Mouse (Mus musculus) cerebellum, postnatal 25 days (tissue): Measurements from ENCODE around the gene Tmem9b.

Source experiments
- DNase-seq, 2 experiments: peaks; one replicate each; pipeline ENCODE4 v3.0.0; 2021; ENCODE audit warnings: mixed read lengths in 2 of 2

The Tmem9b gene

DNA sequence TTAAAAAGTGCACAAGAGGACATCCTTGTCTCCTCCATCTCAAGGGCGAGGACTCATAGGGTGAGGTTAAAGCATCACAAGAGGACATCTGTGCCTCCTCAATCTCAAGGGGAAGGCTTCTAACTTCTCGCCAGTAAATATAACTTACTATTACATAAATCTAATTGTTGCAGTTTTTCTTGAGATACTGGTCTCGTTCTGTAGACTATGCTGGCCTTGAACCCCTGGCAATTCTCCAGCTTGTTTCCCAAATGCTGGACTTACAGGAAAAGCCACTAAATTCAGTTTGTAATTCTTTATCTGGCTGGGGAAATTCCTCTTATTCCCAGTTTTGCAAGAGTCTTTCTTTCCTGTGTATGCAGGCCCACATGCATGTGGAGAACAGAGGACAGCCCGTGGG, 17.9 kb downstream of the Tmem9b start:
- DNase-seq: no peak

DNA sequence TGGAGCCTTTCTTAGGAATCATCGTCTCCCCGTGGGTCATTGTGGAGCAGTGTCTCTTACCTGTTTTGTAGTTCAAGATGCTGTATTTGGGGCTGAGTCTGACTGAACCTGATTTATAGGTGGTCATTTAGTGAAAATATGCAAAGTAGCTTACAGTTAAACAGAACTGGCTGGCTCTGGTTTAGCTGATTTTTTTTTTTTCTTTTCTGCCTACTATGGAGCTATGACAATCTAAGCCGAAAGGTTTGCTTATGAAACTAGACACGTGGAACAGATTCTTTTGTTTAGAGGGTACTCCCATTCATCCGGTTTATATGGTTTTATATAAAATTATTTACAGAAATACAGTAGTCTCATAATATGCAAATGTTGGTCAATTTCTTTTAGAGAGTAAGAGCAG, 21.0 kb downstream of the Tmem9b start, which contains the start of gene Ascl3:
Ascl3 (minus strand) TSS at position 101 of the 400 bp plus-strand sequence.
- DNase-seq: no peak

DNA sequence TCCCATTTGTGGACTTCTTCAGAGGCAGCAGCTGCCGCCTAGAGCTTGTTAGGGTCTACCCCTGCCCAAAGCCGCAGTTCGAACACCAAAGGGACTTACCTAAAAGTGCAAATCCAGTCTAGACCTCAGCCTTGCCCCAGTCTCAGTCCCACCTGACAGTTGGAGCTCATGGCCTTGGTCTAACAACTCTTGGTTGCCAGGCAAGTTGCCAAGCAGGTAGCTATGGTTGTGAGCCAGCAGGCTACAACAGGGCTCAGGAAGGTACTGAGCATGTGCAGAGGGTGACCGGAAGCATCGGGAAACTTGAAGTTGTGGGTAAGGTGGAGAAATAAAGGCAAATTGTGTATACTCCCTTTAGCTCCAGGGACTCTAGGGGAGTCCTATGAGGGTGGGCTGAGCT, 29.0 kb downstream of the Tmem9b start, which contains the start of gene BC051019:
BC051019 (minus strand) TSS at position 154 of the 400 bp plus-strand sequence.
- no peak for DNase-seq

DNA sequence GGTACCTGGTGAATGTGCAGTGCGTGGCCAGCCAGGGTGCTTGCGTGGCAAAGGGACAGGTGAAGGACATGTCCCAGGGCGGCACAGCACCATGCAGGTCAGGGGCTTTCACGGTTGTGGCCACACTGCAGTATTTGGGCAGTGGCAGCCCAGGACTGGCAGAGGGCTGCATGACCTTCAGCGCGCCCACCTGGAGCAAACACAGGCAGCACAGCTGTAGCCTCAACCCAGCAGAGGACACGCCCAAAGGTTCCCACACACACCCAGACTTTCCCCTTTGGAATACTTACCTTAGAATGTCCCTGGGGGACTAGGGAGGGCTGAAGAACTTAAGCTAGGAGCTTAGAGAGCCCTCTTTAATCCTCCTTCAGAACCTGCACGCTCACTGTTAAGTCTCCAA, 29.6 kb downstream of the Tmem9b start:
- no peak for DNase-seq

DNA sequence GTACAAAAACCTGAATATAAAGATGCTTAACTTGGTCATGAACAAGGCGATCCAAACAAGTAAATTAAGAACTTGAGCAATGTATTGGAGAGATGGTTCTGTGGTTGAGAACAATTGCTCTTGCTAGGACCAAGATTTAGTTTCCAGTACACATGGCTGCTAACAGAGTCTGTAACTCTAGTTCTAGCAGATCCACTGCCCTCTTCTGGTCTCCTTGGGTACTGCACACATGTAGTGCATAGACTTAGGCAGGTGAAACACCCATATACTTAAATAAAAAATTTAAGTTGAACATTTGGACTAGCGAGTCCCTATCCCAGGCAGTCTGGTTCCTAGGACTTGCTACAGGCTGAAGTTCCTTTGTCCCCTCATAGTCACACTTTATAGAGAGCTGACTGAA, 30.1 kb downstream of the Tmem9b start:
- DNase-seq: no peak

DNA sequence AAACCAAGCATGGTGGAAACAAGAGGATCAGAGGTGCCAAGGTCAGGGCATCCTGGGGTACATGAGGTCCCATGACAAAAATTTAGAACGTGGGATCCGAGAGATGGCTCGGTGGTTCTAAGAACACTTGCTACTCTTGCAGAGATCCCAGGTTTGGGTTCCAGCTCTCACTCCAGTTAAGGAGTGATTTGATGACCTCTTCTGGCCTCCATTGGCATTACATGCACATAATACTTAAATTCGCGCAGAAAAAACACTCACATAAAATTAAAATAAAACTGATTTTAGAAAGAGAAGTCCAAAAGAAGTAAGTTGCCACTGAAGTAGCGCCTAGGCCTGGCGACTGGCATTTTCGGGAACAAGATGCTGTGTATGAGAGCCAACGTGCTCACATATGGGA, 33.4 kb downstream of the Tmem9b start:
- DNase-seq: peak in 1 of 2 experiments; percentile 58

DNA sequence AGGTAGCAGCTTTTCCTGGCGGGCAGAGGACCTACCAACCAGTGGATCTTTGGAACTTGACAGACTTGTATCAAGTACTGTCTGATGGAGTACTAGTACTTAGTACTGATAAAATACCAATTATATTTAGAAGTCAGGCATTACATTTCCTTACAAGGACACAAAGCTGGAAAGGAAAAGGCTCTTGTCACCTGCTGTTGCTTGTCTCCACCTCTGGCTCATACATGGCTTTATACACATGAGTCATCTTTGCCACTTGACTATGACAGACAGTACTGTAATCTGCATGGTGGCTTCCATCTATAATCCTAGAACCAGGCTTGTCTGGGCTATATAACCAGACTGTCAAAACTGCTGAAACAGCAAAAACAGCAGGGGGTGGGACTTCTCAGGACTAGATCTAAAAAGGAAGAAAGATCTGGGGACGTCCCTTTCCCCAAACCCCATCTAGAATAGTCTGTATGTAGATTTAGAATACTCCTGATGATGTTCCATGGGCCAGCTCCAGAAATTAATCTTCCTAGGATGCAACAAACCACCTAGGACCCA, 39.2 kb downstream of the Tmem9b start:
- DNase-seq: no peak

DNA sequence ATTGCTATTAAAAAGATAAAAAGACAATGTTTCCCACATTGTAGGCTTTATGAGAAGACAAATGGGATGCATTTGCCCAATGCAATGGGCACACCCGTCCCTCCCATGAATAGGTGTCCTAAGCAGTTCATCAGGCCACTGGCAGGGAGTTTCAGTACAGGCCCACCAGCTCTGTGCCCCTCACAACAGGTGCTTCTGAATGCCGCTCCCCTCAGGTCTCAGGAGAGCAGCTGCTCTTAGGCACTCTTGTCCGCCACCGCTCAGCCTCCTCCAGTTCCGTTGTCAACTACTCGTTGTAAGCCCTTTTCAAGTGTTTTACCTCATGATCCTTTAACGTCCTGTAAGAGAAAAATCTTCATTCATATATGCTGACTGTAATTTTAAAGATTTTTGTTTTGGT, 40.5 kb downstream of the Tmem9b start:
- no peak for DNase-seq

DNA sequence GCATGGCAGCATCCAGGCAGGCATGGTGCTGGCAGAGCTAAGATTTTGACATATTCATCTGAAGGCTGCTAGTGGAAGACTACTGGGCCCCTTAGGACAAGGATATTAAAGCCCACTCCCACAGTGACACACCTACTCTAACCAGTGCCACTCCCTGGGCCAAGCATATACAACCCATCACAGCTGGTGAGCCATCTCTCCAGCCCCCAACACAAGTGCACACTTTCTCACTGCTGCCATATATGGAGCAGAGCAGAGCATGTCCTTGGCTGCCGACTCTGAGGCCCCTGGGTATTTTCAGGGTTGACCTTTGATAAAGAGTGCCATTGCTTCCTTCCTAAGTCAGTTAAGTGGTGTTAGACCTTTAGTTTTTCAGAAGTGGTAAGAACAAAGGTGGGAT, 42.6 kb downstream of the Tmem9b start:
- no peak for DNase-seq

DNA sequence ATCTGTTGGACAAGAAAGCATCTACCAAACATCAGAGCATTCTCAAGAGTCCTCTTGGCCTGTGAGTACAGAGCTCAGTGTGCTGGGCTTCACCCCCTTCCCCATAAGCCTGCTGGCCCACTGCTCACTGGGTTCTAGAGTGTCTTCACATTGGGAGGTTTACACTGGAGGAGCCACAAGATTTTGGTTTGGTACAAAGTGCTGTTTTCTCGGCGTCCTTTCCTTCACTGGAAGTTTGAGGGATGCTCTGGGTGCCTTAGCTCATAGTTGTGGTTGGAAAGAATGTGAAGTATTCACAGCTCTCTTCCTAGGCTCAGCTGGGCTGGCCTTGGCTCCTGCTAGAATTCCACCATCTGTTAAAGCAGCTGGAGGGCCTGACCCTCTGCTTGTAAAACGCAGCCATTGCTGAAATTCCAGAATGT, 43.7 kb downstream of the Tmem9b start:
- no peak for DNase-seq

DNA sequence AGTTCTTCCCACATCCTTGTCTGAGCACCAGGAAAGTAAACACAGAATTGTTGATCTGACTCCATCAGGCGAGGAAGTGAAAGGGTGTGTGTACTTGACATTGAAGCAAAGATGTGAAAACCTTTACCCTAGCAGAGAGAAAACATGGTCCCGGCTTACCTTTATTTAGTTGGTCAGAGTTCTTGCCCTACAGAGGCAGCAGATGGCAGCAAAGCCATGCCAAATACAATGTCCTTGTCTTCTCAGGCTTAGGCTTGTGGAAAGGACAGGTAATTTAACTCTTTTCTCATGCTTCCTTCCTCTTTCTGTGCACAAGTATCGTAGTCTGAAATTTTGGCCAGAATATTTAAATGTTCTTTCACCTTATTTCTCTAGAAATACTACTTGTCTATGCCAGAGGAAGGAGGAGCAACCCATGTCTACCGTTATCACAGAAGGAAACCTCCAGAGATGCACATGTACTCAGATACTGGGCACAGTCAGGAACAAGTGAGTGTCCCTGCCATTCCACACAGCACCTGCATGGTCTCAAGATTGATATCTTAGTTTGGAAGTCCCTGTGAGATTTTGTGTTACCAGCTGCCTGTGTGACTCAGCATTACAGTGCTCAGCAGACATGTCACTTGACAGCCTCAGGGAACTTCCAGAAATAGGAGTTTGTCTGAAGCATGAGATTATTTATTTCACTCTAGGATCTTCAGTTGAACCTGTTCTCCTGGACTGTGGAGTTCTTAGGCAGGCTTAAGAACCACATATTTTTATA, 45.5 kb downstream of the Tmem9b start:
- peak; percentile 75 to 83 for DNase-seq

DNA sequence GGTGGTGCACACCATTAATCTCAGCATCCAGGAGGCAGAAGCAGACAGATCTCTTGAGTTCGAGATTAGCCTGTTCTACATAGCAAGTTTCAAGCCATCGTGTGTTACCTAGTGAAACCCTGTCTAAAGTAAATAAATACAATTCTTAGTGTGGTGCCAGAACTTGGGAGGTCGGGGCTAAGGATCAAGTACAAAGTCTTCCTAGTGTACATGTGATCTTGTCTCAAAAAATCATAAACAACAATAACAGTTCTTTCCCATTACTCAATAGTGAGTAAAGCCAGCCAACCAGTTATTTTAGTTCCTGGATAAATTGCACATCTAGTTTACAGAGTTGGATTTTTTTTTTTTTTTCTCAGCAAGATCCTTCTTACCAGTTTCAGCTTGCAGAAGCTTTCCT, 48.2 kb downstream of the Tmem9b start:
- DNase-seq: no peak

DNA sequence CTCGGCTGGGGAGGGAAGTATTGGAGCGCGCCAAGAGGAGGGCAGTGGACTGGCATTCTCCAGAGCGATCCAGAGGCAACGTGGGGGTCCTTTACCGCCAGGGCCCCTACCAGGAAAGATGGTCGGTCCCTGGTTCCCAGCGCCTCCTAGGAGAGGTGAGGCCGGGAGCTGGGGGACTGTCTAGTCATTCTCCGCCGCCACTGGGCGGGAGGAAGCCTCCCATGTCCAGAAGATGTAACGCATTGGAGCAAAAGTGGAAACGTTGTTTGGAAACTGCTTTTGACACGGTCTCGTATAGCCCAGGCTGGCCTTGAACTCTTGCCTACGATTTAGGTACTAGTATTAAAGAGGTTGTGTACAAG, 48.7 kb downstream of the Tmem9b start:
- no peak for DNase-seq

DNA sequence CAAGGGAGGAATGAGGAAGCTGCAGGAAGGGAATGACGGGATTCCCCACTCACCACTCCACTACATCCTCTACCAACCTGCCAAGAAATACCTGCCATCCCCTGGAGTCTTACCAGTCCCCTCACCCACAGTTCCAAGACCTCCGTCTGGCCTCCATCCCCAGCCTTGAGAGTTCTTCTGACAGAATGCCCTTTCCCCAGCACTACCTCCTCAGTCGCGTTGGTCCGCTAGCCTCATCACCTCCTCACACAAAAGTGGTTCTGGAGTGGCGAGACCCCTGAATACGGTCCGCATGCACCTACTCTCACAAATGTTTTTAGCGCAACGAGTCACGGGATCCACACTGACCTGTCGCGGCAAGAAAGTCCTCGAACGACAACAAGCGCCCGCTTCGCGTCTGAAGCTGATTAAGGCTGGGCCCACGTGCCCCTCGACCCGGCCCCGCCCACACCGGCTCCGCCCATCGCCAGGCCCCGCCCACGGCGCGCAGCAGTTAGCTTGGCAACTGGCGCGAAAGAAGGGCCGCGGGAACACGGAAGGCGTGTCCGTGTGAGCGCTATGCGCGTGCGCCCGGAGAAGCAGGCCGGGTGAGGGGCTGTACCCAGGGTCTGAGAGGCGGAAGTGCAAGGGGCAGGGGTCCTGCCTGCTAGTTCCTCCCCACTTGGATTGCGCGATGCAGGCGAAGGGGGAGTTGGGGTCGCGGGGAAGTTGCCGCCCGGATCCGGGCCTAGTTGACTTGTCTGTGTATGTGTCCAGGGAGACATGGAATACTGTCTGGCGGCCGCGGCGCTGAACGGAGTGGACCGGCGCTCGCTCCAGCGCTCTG, 49.3 kb downstream of the Tmem9b start, which contains the start of the genes St5 and Akip1:
St5 (minus strand) TSS at position 416 of the 826 bp plus-strand sequence.
Akip1 (plus strand) TSS at position 501 of the 826 bp plus-strand sequence.
- DNase-seq: peak; percentile 90 to 95

DNA sequence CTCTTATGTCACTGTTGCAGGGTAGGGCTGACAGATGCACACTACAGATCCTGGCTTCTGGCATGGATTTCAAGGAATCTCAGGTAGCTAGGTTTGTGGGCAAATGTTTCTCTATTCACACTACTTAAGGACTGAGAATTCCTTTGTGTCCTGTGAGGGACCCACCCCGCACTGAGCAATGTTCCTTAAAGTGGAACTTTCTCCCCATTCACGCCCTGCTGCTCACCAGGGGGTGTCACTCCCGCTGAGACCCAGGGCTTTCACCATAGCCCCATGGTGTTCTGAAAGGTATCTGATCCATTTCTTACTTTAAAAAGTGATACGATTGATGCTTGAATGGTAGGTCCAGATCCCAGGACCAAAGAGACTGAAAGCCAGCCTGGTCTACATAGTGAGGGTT, 50.0 kb downstream of the Tmem9b start:
- DNase-seq: peak in 1 of 2 experiments; percentile 32

DNA sequence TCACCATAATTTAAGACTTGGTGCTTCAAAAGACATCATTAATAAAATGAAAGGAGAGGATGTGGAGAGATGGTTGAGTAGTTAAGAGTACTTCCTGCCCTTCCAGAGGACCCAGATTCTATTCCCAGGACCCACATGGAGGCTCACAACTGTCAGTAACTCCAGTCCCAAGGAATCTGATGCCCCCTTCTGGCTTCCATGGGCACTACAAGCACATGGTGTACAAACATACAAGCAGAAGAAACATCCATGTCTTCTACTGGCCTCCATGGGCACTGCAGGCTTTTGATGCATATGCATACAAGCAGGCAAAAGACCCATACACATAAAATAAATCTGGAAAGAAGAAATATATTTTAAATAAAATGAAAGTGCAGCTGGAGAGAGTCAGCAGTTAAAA, 52.5 kb downstream of the Tmem9b start:
- no peak for DNase-seq

DNA sequence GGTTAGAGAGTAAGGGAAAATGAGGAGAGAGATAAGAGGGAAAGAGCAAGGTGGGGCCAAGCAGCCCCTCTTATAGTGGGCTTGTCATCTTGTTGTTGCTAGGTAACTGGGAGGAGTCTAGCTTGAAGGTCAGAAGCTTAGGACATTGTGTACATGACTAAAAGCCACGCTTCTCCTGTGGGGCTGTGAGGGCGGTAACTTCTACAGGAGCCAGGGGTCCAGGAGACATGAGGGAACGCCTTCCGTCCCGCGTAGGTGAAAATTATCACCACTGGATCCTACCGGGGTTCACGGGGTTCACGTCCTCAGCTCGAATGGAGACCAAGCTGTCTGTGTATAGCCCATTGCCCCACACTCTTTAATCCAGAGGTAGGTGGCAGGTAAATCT, 57.3 kb downstream of the Tmem9b start:
- DNase-seq: no peak

DNA sequence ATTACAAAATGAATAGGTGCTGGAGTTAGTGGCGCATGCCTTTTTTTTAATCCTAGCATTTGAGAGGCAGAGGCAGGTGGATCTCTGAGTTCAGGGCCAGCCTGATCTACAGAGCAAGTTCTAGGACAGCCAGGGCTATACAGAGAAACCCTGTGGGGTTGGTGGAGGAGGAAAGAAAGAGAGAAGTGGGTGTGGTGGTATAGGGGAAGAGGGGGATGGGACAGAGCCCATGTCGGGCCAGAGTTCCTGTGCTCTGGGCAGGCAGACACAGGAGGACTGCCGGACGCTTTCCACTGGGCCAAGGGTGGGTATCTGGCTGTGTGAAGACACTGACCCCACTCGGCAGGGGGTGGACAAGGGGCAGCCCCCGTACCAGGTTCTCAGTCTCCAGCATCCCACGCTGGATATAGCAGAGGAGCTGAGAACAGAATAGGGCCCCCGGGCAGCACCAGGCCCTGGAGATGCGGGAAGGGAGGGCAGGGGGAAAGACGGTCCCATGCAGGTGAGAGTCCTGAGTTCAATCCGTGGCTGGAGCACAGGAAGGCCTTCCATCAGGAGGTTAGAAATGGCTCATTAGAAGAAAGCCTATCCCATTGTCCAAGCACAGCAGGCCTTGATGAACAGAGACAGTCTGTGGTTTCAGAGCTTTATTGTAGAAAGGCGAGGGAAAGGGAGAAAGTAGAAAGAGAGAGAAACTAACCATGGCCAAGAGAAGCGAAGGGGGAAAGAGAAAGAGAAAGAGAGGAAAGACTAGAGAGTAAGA, 57.9 kb downstream of the Tmem9b start:
- DNase-seq: no peak

DNA sequence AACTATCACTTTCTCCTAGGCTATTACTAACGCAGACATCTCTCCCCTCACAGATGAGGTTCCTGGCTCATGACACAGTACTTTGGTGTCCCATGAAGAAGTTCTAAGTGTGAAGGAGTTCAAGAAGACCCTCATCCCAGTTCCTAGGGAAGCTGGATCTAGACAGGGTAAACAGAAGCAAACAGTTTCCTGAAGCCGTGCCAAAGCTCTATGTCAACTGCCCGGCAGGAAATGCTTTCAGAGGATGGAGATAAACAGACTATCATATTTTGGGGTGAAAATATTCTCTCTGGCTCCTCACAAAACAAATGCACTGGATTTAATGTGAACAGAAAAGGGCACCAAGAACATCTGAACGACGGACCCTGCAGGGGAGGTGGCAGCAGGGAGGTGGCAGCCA, 61.7 kb downstream of the Tmem9b start:
- DNase-seq: no peak

DNA sequence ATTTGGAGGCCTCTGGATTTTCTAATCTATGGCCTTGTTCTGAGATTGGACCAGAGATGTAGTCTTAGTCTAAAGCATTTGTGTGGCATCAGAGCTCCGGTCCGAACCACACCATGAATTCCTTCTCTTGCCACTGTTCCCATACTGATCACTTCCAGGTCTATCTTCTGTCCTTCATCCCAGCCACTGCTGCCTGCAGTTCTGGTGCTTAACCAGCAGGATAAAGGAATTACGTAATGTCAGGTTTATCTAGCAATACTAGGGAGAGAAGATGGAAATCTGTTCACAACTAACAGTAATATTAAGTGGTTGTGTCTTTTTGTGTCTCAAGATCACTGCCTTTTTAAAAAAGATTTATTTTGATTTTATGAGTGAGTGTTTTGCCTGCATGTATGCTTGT, 62.6 kb downstream of the Tmem9b start:
- no peak for DNase-seq

DNA sequence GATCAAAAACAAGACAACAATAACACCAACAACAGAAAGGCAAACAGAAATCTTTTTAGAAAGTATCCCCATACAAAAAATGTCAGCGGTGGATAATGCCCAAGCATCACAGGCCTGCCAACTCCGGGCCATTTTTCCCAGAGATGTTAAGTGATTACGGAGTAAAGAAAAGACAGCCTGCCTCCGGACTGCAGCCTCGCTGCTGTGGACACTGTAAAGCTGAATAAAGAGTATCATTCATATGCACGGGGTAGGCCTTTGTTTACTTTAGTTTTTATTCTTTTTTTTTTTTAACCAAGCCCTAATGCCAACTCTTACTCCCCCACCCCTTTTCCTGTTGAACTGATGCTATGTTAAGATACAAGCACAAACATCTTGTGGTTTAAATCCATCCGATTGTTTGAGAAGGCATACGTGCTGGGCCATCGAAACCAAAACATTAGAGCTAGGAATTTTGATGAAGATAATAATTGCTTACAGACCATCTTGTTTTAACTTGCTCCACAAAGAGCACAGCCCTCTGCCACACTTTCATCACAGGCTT, 66.0 kb downstream of the Tmem9b start:
- no peak for DNase-seq
